Mouse (Mus musculus): Measurements from ENCODE around the gene Dlg2. TPM values are rescaled to one million over a fixed set of nuclear protein-coding genes. Genes with fewer than 3 reads are reported as not detected.

Gene Dlg2
- polyA plus RNA-seq, 1 experiment from 2014 or later = 27.1 TPM

DNA sequence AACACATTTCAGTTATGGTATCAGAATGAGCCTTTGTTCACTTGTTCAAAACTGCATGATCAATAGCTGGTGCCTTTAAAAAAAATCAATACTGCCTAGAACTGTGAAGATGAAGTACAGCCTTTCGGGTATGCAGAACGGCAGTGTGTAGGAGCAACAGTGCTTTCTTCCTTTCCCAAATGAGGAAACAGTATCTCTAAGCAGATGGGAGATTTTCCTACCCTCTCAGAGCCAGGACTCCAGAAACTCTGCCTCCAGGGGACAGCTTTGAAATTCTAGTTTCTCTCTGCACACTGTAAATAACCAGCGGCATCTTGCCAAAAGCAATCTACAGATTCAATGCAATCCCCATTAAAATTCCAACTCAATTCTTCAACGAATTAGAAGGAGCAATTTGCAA lies 1801.2 kb downstream of the Dlg2 start:
- Histone ChIP-seq H3K4me3 (ENCODE audit: low read depth, low read length) (no peak overlapping the region), H3K9me3 (replicated peaks; ENCODE audit: control insufficient read depth, low read length, poor library complexity, severe bottlenecking) (no peaks in the 10 kb centered on the region), H3K27ac (ENCODE audit: low read length) (no peak overlapping the region), H3K4me2 (ENCODE audit: low read length) (no peak overlapping the region), H3K36me3 (ENCODE audit: control insufficient read depth, insufficient read depth, low read length) (no peaks in the 10 kb centered on the region), H3K9ac (ENCODE audit: low read depth, low read length) (no peak overlapping the region), H3K4me1 (ENCODE audit: control insufficient read depth, insufficient read depth, low read length) (peaks cover 9% of the 10 kb centered on the region; the same call in 1 of the 2 replicates), H3K27me3 (ENCODE audit: control insufficient read depth, insufficient read depth, low read depth, low read length) (no peaks in the 10 kb centered on the region)
- 64% methylated on average over 4 of the region's 4 CpGs for WGBS
- ATAC-seq = no peak

- no peaks in the 10 kb centered on the region for H3K9me3 ChIP-seq (replicated peaks; ENCODE audit: control insufficient read depth, low read length, poor library complexity, severe bottlenecking)
- 0 out of 2 replicates have a peak, but pooled peaks have one; percentile 32 for ATAC-seq
- no peak overlapping the region for H3K4me3 ChIP-seq (ENCODE audit: low read depth, low read length)
These were observed 1804.5 kb downstream of the Dlg2 start for GRCm38 (mm10) chr7:92280925-92281324.

GRCm38 (mm10) chr7:92287058-92287457 lies 1810.6 kb downstream of the Dlg2 start:
- 74% methylated on average over 1 of the region's 1 CpGs for WGBS
- no peak for ATAC-seq
- no peak overlapping the region for H3K27ac ChIP-seq (ENCODE audit: low read length)
- no peak overlapping the region for H3K9ac ChIP-seq (ENCODE audit: low read depth, low read length)
- no peaks in the 10 kb centered on the region for H3K9me3 ChIP-seq (replicated peaks; ENCODE audit: control insufficient read depth, low read length, poor library complexity, severe bottlenecking)
- peaks cover 4% of the 10 kb centered on the region; the same call in 1 of the 2 replicates for H3K36me3 ChIP-seq (ENCODE audit: control insufficient read depth, insufficient read depth, low read length)
- no peak overlapping the region for H3K4me2 ChIP-seq (ENCODE audit: low read length)
- H3K4me1 ChIP-seq (ENCODE audit: control insufficient read depth, insufficient read depth, low read length) = no peaks in the 10 kb centered on the region
- no peak overlapping the region for H3K4me3 ChIP-seq (ENCODE audit: low read depth, low read length)
- H3K27me3 ChIP-seq (ENCODE audit: control insufficient read depth, insufficient read depth, low read depth, low read length) = no peaks in the 10 kb centered on the region

More at GRCm38 (mm10) chr7:92280925-92281324, 1804.5 kb downstream of the Dlg2 start:
- H3K36me3 ChIP-seq (ENCODE audit: control insufficient read depth, insufficient read depth, low read length) = no peaks in the 10 kb centered on the region
- H3K4me1 ChIP-seq (ENCODE audit: control insufficient read depth, insufficient read depth, low read length) = peaks cover 9% of the 10 kb centered on the region; the same call in 1 of the 2 replicates
- H3K4me2 ChIP-seq (ENCODE audit: low read length) = no peak overlapping the region
- H3K27ac ChIP-seq (ENCODE audit: low read length) = no peak overlapping the region
- no peaks in the 10 kb centered on the region for H3K27me3 ChIP-seq (ENCODE audit: control insufficient read depth, insufficient read depth, low read depth, low read length)
- H3K9ac ChIP-seq (ENCODE audit: low read depth, low read length) = no peak overlapping the region
- WGBS = 29% methylated on average over 7 of the region's 7 CpGs

DNA sequence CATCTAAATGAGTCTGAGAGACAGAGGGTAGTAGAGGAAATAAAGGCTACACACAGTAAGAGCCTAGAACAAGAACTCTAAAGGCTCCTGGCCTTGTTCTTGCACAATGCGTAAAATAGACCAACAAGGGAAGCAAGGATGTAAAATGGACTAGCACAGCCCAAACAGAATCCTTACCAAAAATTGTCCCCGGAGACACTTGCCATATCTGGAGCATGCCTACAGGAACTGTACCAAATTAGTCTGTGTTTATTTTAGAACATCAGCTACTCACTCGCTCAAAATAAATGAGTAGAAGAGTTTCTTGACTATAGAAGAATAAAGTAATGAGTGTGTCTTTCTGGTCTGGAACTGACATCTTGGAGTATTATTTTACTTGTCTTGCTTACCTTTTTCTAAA lies 1812.3 kb downstream of the Dlg2 start:
- H3K4me1 ChIP-seq (ENCODE audit: control insufficient read depth, insufficient read depth, low read length) = no peaks in the 10 kb centered on the region
- no peak overlapping the region for H3K4me2 ChIP-seq (ENCODE audit: low read length)
- no peaks in the 10 kb centered on the region for H3K9me3 ChIP-seq (replicated peaks; ENCODE audit: control insufficient read depth, low read length, poor library complexity, severe bottlenecking)
- H3K9ac ChIP-seq (ENCODE audit: low read depth, low read length) = no peak overlapping the region
- no peak overlapping the region for H3K4me3 ChIP-seq (ENCODE audit: low read depth, low read length)
- no peak overlapping the region for H3K27ac ChIP-seq (ENCODE audit: low read length)
- H3K27me3 ChIP-seq (ENCODE audit: control insufficient read depth, insufficient read depth, low read depth, low read length) = no peaks in the 10 kb centered on the region
- H3K36me3 ChIP-seq (ENCODE audit: control insufficient read depth, insufficient read depth, low read length) = peaks cover 4% of the 10 kb centered on the region; the same call in 1 of the 2 replicates
- 93% methylated on average over 3 of the region's 3 CpGs for WGBS
- no peak for ATAC-seq

- H3K4me1 ChIP-seq (ENCODE audit: control insufficient read depth, insufficient read depth, low read length) = no peaks in the 10 kb centered on the region
- H3K27me3 ChIP-seq (ENCODE audit: control insufficient read depth, insufficient read depth, low read depth, low read length) = no peaks in the 10 kb centered on the region
- H3K4me3 ChIP-seq (ENCODE audit: low read depth, low read length) = no peak overlapping the region
- no peaks in the 10 kb centered on the region for H3K9me3 ChIP-seq (replicated peaks; ENCODE audit: control insufficient read depth, low read length, poor library complexity, severe bottlenecking)
- no peak overlapping the region for H3K9ac ChIP-seq (ENCODE audit: low read depth, low read length)
- no peak overlapping the region for H3K4me2 ChIP-seq (ENCODE audit: low read length)
- WGBS = 79% methylated on average over 8 of the region's 8 CpGs
- H3K36me3 ChIP-seq (ENCODE audit: control insufficient read depth, insufficient read depth, low read length) = no peaks in the 10 kb centered on the region
- no peak overlapping the region for H3K27ac ChIP-seq (ENCODE audit: low read length)
- ATAC-seq = no peak
These were observed 1816.5 kb downstream of the Dlg2 start for GRCm38 (mm10) chr7:92292918-92293518.

- no peak overlapping the region for H3K4me2 ChIP-seq (ENCODE audit: low read length)
- H3K4me3 ChIP-seq (ENCODE audit: low read depth, low read length) = no peak overlapping the region
- no peaks in the 10 kb centered on the region for H3K4me1 ChIP-seq (ENCODE audit: control insufficient read depth, insufficient read depth, low read length)
- ATAC-seq = no peak
- H3K36me3 ChIP-seq (ENCODE audit: control insufficient read depth, insufficient read depth, low read length) = no peaks in the 10 kb centered on the region
- no peaks in the 10 kb centered on the region for H3K9me3 ChIP-seq (replicated peaks; ENCODE audit: control insufficient read depth, low read length, poor library complexity, severe bottlenecking)
- H3K9ac ChIP-seq (ENCODE audit: low read depth, low read length) = no peak overlapping the region
- H3K27me3 ChIP-seq (ENCODE audit: control insufficient read depth, insufficient read depth, low read depth, low read length) = no peaks in the 10 kb centered on the region
- H3K27ac ChIP-seq (ENCODE audit: low read length) = no peak overlapping the region
- WGBS = 54% methylated on average over 2 of the region's 2 CpGs
These were observed 1824.6 kb downstream of the Dlg2 start for GRCm38 (mm10) chr7:92301046-92301445.

GRCm38 (mm10) chr7:92307634-92308033 lies 1831.2 kb downstream of the Dlg2 start:
- WGBS = 94% methylated on average over 2 of the region's 2 CpGs
- Histone ChIP-seq H3K9me3 (replicated peaks; ENCODE audit: control insufficient read depth, low read length, poor library complexity, severe bottlenecking) (no peaks in the 10 kb centered on the region), H3K27me3 (ENCODE audit: control insufficient read depth, insufficient read depth, low read depth, low read length) (no peaks in the 10 kb centered on the region), H3K4me3 (ENCODE audit: low read depth, low read length) (no peak overlapping the region), H3K4me1 (ENCODE audit: control insufficient read depth, insufficient read depth, low read length) (peaks cover 5% of the 10 kb centered on the region), H3K27ac (ENCODE audit: low read length) (no peak overlapping the region), H3K36me3 (ENCODE audit: control insufficient read depth, insufficient read depth, low read length) (no peaks in the 10 kb centered on the region), H3K4me2 (ENCODE audit: low read length) (no peak overlapping the region), H3K9ac (ENCODE audit: low read depth, low read length) (no peak overlapping the region)
- ATAC-seq = peak; percentile 86; the same call in 1 of the 2 replicates

- Histone ChIP-seq H3K27ac (ENCODE audit: low read length) (no peak overlapping the region), H3K9me3 (replicated peaks; ENCODE audit: control insufficient read depth, low read length, poor library complexity, severe bottlenecking) (no peaks in the 10 kb centered on the region), H3K4me1 (ENCODE audit: control insufficient read depth, insufficient read depth, low read length) (peaks cover 5% of the 10 kb centered on the region), H3K4me3 (ENCODE audit: low read depth, low read length) (no peak overlapping the region), H3K27me3 (ENCODE audit: control insufficient read depth, insufficient read depth, low read depth, low read length) (no peaks in the 10 kb centered on the region), H3K36me3 (ENCODE audit: control insufficient read depth, insufficient read depth, low read length) (no peaks in the 10 kb centered on the region), H3K9ac (ENCODE audit: low read depth, low read length) (no peak overlapping the region), H3K4me2 (ENCODE audit: low read length) (no peak overlapping the region)
- no peak for ATAC-seq
- WGBS = 70% methylated on average over 2 of the region's 2 CpGs
These were observed 1831.7 kb downstream of the Dlg2 start for GRCm38 (mm10) chr7:92308168-92308567.

DNA sequence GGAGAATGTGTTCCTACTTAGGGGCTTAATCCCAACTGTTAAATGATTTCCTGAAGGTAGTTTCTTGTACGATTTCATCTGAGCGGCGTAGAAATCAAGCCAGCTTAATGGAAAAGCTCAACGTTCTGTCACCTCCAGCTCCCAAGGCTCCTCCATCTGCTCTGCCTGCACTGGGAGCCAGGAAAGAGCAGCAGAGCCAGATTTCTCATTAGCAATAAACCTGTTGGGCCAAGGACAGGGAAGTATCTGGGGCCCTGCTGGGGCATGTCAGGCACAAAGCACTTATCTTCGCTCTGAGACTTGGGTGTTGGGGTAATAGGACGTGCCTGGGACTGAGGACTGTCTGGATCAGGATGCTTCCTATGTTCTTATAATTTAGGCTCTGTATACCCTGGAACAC lies 1839.9 kb downstream of the Dlg2 start:
- H3K36me3 ChIP-seq (ENCODE audit: control insufficient read depth, insufficient read depth, low read length) = no peaks in the 10 kb centered on the region
- H3K27me3 ChIP-seq (ENCODE audit: control insufficient read depth, insufficient read depth, low read depth, low read length) = no peaks in the 10 kb centered on the region
- ATAC-seq = no peak
- 76% methylated on average over 6 of the region's 6 CpGs for WGBS
- no peak overlapping the region for H3K4me2 ChIP-seq (ENCODE audit: low read length)
- no peak overlapping the region for H3K4me3 ChIP-seq (ENCODE audit: low read depth, low read length)
- H3K9me3 ChIP-seq (replicated peaks; ENCODE audit: control insufficient read depth, low read length, poor library complexity, severe bottlenecking) = no peaks in the 10 kb centered on the region
- no peaks in the 10 kb centered on the region for H3K4me1 ChIP-seq (ENCODE audit: control insufficient read depth, insufficient read depth, low read length)
- no peak overlapping the region for H3K9ac ChIP-seq (ENCODE audit: low read depth, low read length)
- H3K27ac ChIP-seq (ENCODE audit: low read length) = no peak overlapping the region

Data from midbrain, embryonic 16.5 days (tissue).